Comparison of ENCODE assay signal across 13 mouse cellular contexts in genomic region chr5:100992365-100992764, GRCm38 (mm10).
DNase-seq lines count a peak whose midpoint lies in the region; TF ChIP-seq lines count a peak whose summit lies in the region.
"Had no signal": no experiment of that assay in that cellular context is flagged by ENCODE, and none has a peak within 500 bp of the region (broad histone marks: within the 10 kb centered on the region; RNA-seq: fewer than 3 reads in every experiment).

No protein-coding gene starts in this region.

- no peak for DNase-seq in gastrocnemius, adult 2 months
- DNase-seq in gastrocnemius, postnatal 14 days = no peak
- DNase-seq in layer of hippocampus, adult 2 months (ENCODE audit: low spot score in 2 of 2) = no peak
- DNase-seq in layer of hippocampus, adult 8-10 months (ENCODE audit: low spot score in 2 of 2) = no peak
- peak; percentile 16 for DNase-seq in NIH3T3 (ENCODE audit: low read depth)
- peak; percentile 9 for DNase-seq in retina, postnatal 1 day
- DNase-seq in ovary, postnatal 10 days (ENCODE audit: low spot score) = no peak
- no peak for DNase-seq in spleen, postnatal 10 days (ENCODE audit: low spot score in 2 of 2)
- DNase-seq: kidney, adult 11 months had no signal

- H3K27ac ChIP-seq in gastrocnemius, adult 2 months = no peak overlapping the region
- H3K27ac ChIP-seq in layer of hippocampus, adult 2 months = no peak overlapping the region
- H3K27ac ChIP-seq: embryonic facial prominence, embryonic 10.5 days; limb, embryonic 13.5 days; liver, embryonic 14.5 days; midbrain, embryonic 15.5 days had no signal

- peak; percentile 6; the same call in 1 of the 2 replicates for TF ChIP-seq CTCF in gastrocnemius, adult 2 months (IDR thresholded peaks at IDR 0.05)
- peak; percentile 54 for TF ChIP-seq CTCF in layer of hippocampus, adult 2 months (conservative IDR thresholded peaks at IDR 0.05)

- intact Hi-C loops in gastrocnemius, adult 2 months (cut with DNase I) = no loop called here
- intact Hi-C loops in gastrocnemius, postnatal 14 days (cut with DNase I; ENCODE audit: low total_unique reads) = no loop called here

- no peak overlapping the region for H3K4me3 ChIP-seq in gastrocnemius, adult 2 months
- no peak overlapping the region for H3K4me3 ChIP-seq in layer of hippocampus, adult 2 months
- H3K4me3 ChIP-seq: embryonic facial prominence, embryonic 10.5 days; limb, embryonic 13.5 days; midbrain, embryonic 15.5 days had no signal

Comparison
In these comparisons a context has a peak if more than half of its experiments do, and no peak if none do; other contexts are left out.
1. DNase-seq: peak in NIH3T3 (single experiment) and retina, postnatal 1 day (single experiment); none in gastrocnemius, adult 2 months (single experiment), gastrocnemius, postnatal 14 days (single experiment), layer of hippocampus, adult 2 months (0 of 2), layer of hippocampus, adult 8-10 months (0 of 2), ovary, postnatal 10 days (single experiment) and spleen, postnatal 10 days (0 of 2).